Mouse (Mus musculus) ES-Bruce4 (cell line): ENCODE measurements around the gene Depdc1b. TPM values are rescaled to one million over a fixed set of nuclear protein-coding genes. Genes with fewer than 3 reads are reported as not detected.

Experiments used
- H3K27ac ChIP-seq: 2 replicates; pipeline ENCODE4 v1.5.1; 2012; ENCODE audit warnings: low read length, inconsistent platforms; ENCODE audit not compliant: insufficient read depth
- H3K27me3 ChIP-seq: 2 replicates; pipeline ENCODE4 v1.6.1; 2012; ENCODE audit warnings: mild to moderate bottlenecking, low read length, inconsistent platforms; ENCODE audit not compliant: control insufficient read depth, poor library complexity, insufficient read depth, severe bottlenecking
- H3K36me3 ChIP-seq: 2 replicates; pipeline ENCODE4 v1.6.1; 2012; ENCODE audit warnings: inconsistent platforms, mild to moderate bottlenecking, low read length, moderate library complexity; ENCODE audit not compliant: control insufficient read depth, poor library complexity, insufficient read depth, severe bottlenecking
- H3K4me1 ChIP-seq: one replicate; pipeline ENCODE4 v1.8.1; 2011; ENCODE audit warnings: low read length; ENCODE audit not compliant: control insufficient read depth, insufficient read depth
- H3K4me3 ChIP-seq: 2 replicates; pipeline ENCODE4 v1.5.1; 2011; ENCODE audit warnings: low read depth, mild to moderate bottlenecking, low read length
- H3K9ac ChIP-seq: 2 replicates; pipeline ENCODE4 v1.6.1; 2012; ENCODE audit warnings: low read depth, mild to moderate bottlenecking, inconsistent platforms; ENCODE audit not compliant: poor library complexity, severe bottlenecking
- H3K9me3 ChIP-seq: replicated peaks from 2 replicates; pipeline ENCODE4 v1.6.1; 2012; ENCODE audit warnings: mild to moderate bottlenecking, low read length, inconsistent platforms; ENCODE audit not compliant: control insufficient read depth, poor library complexity, insufficient read depth, severe bottlenecking
- CTCF ChIP-seq: IDR thresholded peaks from one replicate; pipeline ENCODE4 v1.8.1; 2011; ENCODE audit warnings: low read depth, low read length
- EP300 ChIP-seq: IDR thresholded peaks from 2 replicates; pipeline ENCODE4 v1.6.1; 2011; ENCODE audit warnings: low read depth, low read length; ENCODE audit not compliant: insufficient read depth
- POLR2A ChIP-seq: IDR thresholded peaks from one replicate; pipeline ENCODE4 v1.8.1; 2011; ENCODE audit warnings: low read length; ENCODE audit not compliant: insufficient read depth
- polyA plus RNA-seq: library from polyadenylated mRNA; stranded (reverse); fragments of >200 nt; gene quantifications from 2 replicates; pipeline ENCODE4 v1.2.4, GENCODE M21; 2011; ENCODE audit warnings: low read depth; ENCODE audit not compliant: missing spikeins, insufficient read depth, insufficient read length

Depdc1b gene
- polyA plus RNA-seq, 1 experiment: 15.2 TPM

DNA sequence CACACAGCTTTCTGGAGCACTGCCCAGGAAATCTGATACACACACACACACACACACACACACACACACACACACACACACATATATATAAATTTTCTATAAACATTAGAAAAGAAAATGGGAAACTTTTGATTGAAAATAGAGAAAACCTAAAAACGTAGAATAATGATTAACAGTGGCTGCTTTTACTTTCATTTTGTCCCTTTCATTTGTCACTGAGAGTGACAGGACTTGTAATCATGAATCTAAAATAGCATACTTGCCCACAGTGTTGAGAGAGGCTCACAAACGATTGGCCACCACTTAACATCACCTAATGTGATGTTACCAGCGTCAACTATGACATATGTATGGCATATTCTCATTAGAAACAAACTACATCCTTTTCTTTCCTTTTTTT, 26.7 kb upstream of the Depdc1b start:
- H3K36me3 ChIP-seq: no peaks in the 10 kb centered on the region
- no peak overlapping the region for H3K27ac ChIP-seq
- H3K9me3 ChIP-seq: no peaks in the 10 kb centered on the region
- peaks cover 3% of the 10 kb centered on the region for H3K4me1 ChIP-seq
- no peaks in the 10 kb centered on the region for H3K27me3 ChIP-seq
- TF ChIP-seq POLR2A: no peak
- TF ChIP-seq EP300: no peak
- TF ChIP-seq CTCF: no peak
- no peak overlapping the region for H3K9ac ChIP-seq
- H3K4me3 ChIP-seq: no peak overlapping the region

DNA sequence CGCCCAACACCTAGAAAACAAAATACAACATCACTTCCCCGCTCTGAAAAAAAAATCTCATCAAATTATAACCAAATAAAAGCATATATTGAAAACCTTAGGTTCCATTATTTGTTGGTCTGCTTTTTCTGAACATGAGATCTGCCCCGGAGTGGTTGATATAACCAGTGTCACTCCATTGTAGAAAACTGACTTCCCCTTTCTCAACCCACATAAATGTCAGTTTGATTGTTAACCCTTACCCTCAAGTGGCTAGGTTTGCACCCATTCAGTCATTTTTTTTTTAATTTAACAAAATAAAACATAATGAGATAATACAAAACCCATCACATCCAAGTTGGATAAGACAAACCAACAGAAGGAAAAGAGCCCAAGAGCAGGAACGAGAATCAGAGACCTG, 25.8 kb upstream of the Depdc1b start:
- TF ChIP-seq EP300 (no peak), CTCF (no peak), POLR2A (no peak)
- H3K4me1 ChIP-seq: peaks cover 3% of the 10 kb centered on the region
- no peak overlapping the region for H3K27ac ChIP-seq
- H3K27me3 ChIP-seq: no peaks in the 10 kb centered on the region
- no peaks in the 10 kb centered on the region for H3K9me3 ChIP-seq
- H3K36me3 ChIP-seq: no peaks in the 10 kb centered on the region
- H3K9ac ChIP-seq: no peak overlapping the region
- no peak overlapping the region for H3K4me3 ChIP-seq

DNA sequence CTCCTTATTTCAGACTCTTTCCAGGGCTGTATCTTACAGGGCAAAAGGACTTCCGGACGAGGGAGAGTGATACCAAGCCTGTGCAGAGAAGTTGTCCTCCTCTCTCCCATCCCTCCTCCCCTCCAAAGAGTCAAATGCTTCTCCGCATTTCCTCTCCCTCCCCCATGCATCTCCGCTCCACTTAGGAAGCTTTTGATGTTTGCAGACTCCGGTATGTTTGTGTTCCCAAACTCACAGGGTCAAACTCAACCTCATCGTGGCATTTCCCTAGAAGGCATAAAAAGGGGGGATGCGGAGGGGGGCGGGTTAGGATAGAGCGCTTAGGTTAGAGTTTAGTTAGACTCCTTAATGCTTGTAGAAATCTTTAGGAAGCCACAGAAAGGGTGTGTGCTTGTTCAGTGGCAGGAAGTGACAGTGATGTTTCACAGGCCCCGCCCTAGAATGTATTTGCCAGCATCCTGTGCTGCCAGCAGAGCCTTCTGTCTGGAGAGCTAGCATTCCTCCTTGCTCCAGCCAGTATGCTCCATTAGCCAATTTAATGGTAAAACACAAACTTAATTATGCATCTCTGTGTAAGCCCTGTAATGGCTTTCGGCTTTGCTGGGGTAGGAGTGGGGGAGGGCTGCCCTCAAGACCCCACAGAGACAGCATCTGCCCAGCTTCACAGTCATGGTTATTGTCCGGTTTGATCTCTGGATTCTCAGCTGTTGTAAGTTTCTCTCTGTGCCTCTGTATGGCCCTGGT, 18.6 kb upstream of the Depdc1b start:
- Histone ChIP-seq H3K9ac (no peak overlapping the region), H3K27ac (no peak overlapping the region), H3K27me3 (no peaks in the 10 kb centered on the region), H3K4me3 (peak overlapping the region; percentile 41), H3K9me3 (no peaks in the 10 kb centered on the region), H3K4me1 (peaks cover 5% of the 10 kb centered on the region), H3K36me3 (no peaks in the 10 kb centered on the region)
- TF ChIP-seq POLR2A (no peak), EP300 (no peak), CTCF (no peak)

DNA sequence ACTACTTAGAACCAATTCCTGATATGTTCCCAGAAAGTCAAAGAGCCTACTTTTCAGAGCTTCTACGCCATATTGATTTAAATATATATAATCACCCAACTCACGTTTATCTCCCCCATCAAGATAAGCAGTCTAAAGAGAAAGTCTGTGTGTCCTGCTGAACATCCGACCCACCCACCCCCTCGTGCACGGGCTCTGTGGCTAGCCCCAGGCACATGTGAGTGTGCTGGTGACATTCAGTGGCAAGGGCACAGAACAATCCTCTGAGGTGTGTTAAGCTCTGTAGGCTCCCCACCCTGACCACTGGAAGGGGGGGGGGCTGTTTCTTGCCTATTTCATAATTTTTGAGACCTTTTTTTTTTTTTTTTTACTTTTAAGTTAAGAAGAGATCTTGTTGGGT, 17.9 kb upstream of the Depdc1b start:
- Histone ChIP-seq H3K27ac (no peak overlapping the region), H3K4me3 (no peak overlapping the region), H3K27me3 (no peaks in the 10 kb centered on the region), H3K9ac (no peak overlapping the region), H3K36me3 (no peaks in the 10 kb centered on the region), H3K9me3 (no peaks in the 10 kb centered on the region), H3K4me1 (peaks cover 5% of the 10 kb centered on the region)
- TF ChIP-seq EP300 (no peak), CTCF (no peak), POLR2A (no peak)

DNA sequence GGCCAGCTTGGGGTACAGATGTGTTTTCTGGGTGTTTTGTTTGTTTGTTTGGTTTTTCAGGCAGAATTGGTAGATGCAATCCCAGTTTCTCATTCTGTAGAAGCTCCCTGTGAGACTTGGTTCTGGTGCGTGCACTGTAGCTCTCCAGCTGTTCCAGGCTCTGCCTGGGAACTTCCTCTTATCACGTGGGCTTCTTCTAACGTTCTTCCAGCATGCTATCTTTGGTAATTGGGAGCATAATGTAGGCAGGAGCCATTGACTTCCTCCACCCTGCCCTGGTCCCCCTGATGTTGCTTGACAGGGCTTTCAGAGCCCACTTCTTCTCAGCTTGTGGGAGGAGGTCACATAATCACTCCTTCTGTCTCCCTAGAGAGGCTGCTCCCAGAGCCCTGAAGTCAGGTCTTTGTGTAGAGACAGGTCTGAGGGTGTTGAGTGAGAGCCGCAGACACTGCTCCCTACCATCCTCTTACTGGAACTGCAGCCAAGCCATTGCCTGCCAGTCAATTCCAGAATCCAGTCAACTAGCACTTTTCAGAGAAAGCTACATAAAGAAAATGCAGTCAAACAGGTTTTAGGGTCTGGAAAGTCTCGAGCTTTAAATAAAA, 15.7 kb upstream of the Depdc1b start:
- TF ChIP-seq EP300 (no peak), CTCF (no peak), POLR2A (no peak)
- peaks cover 5% of the 10 kb centered on the region for H3K4me1 ChIP-seq
- no peak overlapping the region for H3K9ac ChIP-seq
- H3K9me3 ChIP-seq: no peaks in the 10 kb centered on the region
- no peak overlapping the region for H3K4me3 ChIP-seq
- no peaks in the 10 kb centered on the region for H3K36me3 ChIP-seq
- H3K27ac ChIP-seq: no peak overlapping the region
- H3K27me3 ChIP-seq: no peaks in the 10 kb centered on the region

DNA sequence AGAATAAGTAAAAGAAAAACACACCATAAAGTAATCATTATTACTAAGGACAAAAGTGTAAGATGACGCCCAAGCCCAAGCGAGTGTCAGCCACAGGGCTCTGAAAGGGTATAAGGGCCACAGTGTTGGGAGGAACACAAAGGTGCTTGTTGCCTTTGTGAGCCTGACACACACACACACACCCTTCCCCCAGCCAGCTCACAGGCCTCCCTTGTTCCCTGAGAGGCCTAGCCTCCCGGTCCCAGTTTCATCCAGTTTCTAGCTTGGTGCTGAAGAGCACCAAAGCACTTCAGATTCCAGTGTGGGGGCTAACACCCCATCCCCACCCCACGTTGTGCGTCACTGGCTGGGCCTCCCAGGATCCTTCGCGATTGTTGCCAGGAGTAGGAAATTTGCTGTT, 14.7 kb upstream of the Depdc1b start:
- Histone ChIP-seq H3K36me3 (no peaks in the 10 kb centered on the region), H3K9me3 (no peaks in the 10 kb centered on the region), H3K27me3 (no peaks in the 10 kb centered on the region), H3K4me1 (peaks cover 5% of the 10 kb centered on the region), H3K27ac (no peak overlapping the region), H3K9ac (no peak overlapping the region), H3K4me3 (no peak overlapping the region)
- no peak for TF ChIP-seq POLR2A
- no peak for TF ChIP-seq CTCF
- 0 out of 2 replicates have a peak, but pooled peaks have one; percentile 4 for TF ChIP-seq EP300
